Mouse (Mus musculus) adipose tissue, adult 10 weeks (tissue): ENCODE measurements around the gene Olfr683. TPM values are rescaled to one million over a fixed set of nuclear protein-coding genes. Genes with fewer than 3 reads are reported as not detected.

Source experiments
- polyA plus RNA-seq: library from polyadenylated mRNA; stranded (reverse); fragments of 350-450 nt; fragmentation: Illumina TruSeq; extraction: RNeasy Lipid Tissue Mini Kit (QIAGEN cat#74804); gene quantifications from one replicate; pipeline ENCODE4 v1.2.3, GENCODE M21; 2014; ENCODE audit warnings: low read depth, low replicate concordance

Gene Olfr683
- polyA plus RNA-seq: not detected

DNA sequence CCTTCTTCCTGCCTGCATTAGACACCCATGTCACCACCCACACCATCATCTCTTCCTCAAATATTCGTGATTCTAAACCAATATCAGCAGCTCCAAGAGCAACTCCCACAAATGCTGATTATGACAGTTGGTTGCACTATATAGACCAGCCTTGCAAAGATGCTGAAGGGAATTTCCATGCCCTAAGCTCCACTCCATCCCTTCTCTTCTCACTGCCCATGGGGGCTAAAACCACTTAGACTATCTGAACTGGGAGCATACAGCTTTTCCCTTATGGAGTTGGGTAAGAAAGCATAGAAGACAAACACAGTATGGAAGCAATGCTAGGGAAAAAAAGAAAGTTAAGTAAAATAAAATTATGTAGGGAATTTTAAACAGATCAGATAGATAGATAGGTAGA is at the start of gene Olfr683:
TSS of gene Olfr683 (minus strand) at position 101 of the 400 bp plus-strand sequence.

DNA sequence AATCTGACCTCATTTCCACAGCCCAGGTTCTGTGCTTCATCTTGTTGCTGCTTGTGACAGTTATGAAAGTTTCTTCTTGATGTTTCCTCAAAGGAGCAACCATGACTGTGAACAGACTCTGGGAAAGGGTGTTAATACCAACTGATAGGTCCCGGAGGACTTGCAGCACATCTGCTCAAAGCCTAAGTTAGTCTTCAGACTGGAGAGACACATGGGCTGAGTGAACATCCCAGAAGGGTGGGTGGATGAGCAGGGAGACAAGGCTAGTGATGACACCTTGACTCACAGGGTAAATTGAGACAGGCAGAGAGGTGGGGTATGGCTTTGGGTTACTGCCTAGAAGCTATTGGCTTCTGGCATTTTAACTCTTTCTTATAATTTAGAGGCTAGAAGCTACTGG is 39.1 kb upstream of the Olfr683 start, which contains the start of gene Olfr685:
TSS of gene Olfr685 (minus strand) at position 101 of the 400 bp plus-strand sequence.

DNA sequence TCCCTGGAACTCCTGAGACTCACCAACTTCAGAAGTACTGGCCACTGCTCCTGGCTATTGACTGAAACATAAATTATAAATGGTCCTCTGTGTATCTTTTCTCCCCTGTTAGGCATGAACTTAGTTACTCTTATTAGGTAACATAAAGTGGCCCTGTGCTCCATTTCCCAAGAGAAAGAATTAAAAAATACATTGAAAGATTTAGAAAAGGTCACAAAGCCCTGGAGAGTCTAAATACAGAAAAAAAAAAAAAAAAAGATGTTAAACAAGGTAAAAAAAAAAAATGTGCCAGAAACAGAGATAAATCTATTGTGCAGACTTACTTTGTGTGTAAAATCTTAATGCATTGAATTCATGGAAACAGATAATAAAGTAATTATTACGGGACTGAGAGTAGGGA is 16.7 kb upstream of the Olfr683 start, which contains the start of gene Olfr684:
TSS of gene Olfr684 (minus strand) at position 101 of the 400 bp plus-strand sequence.

DNA sequence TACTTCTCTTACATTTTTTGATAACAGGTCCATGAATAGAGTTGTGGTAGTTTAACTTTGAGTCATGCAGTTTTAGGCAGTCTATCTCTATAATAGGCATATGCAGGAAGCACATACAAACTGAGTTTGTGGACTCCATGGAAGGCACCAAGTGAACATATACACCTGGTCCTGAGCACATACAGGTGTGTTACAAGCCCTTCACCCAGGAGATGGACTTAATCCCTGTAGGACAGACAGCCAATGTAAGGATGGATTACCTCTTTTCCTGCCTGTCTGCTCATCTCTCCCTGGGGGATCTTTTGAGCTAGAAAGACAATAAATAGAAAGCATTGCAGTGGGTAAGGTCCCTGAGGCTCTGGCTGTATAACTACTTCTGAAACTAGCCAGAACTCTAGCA is 30.3 kb downstream of the Olfr683 start, which contains the start of gene Olfr681:
TSS of gene Olfr681 (plus strand) at position 301 of the 400 bp plus-strand sequence.

DNA sequence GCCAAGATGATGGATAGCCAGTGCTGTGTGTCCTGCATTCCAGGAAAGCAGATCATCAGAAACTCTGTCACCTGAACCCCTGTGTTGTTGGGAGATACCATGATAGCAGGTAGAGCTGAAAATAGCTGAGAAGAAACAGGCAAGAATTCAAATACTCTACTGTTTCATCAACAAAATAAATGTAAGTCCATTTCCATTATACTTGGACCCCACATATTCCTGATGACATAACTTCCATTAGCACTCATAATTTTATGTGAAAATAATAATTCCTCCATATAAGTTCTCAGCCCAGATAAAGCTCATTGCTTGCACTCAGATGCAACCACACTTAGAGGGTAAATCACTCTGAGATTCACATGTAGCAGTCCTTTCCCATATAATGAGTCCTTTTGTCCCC is 54.1 kb downstream of the Olfr683 start, which contains the start of gene Olfr680-ps1:
TSS of gene Olfr680-ps1 (minus strand) at position 101 of the 400 bp plus-strand sequence.

Other genes with a start within 250 kb of the Olfr683 start
- gene Olfr667, start 225.5 kb downstream of the Olfr683 start, polyA plus RNA-seq: not detected
- gene Olfr668, start 219.0 kb downstream of the Olfr683 start, polyA plus RNA-seq: not detected
- not detected for gene Olfr669, start 212.8 kb downstream of the Olfr683 start, polyA plus RNA-seq
- gene Olfr670, start 184.4 kb downstream of the Olfr683 start, polyA plus RNA-seq: not detected
- gene Olfr671, start 167.9 kb downstream of the Olfr683 start, polyA plus RNA-seq: not detected
- gene Olfr672, start 145.0 kb downstream of the Olfr683 start, polyA plus RNA-seq: not detected
- not detected for gene Olfr675, start 118.6 kb downstream of the Olfr683 start, polyA plus RNA-seq
- gene Olfr676, start 114.3 kb downstream of the Olfr683 start, polyA plus RNA-seq: not detected
- not detected for gene Olfr677, start 95.6 kb downstream of the Olfr683 start, polyA plus RNA-seq
- gene Olfr678, start 82.5 kb downstream of the Olfr683 start, polyA plus RNA-seq: not detected
- gene Olfr679, start 65.8 kb downstream of the Olfr683 start, polyA plus RNA-seq: not detected
- not detected for gene Olfr680-ps1, start 54.2 kb downstream of the Olfr683 start, polyA plus RNA-seq
- not detected for gene Olfr681, start 30.2 kb downstream of the Olfr683 start, polyA plus RNA-seq
- not detected for gene Olfr684, start 16.6 kb upstream of the Olfr683 start, polyA plus RNA-seq
- gene Olfr685, start 39.0 kb upstream of the Olfr683 start, polyA plus RNA-seq: not detected
- not detected for gene Olfr686, start 60.5 kb upstream of the Olfr683 start, polyA plus RNA-seq
- not detected for gene Olfr688, start 141.1 kb upstream of the Olfr683 start, polyA plus RNA-seq
- gene Olfr689, start 164.2 kb upstream of the Olfr683 start, polyA plus RNA-seq: not detected
- not detected for gene Olfr690, start 187.1 kb upstream of the Olfr683 start, polyA plus RNA-seq
- gene Olfr691, start 195.3 kb upstream of the Olfr683 start, polyA plus RNA-seq: not detected
- not detected for gene Olfr692, start 221.2 kb upstream of the Olfr683 start, polyA plus RNA-seq
- 4.3 TPM for gene Gm5901, start 228.0 kb upstream of the Olfr683 start, polyA plus RNA-seq